Mouse (Mus musculus) thymus, adult 2 months (tissue): ENCODE measurements around the gene Mgmt. TPM values are rescaled to one million over a fixed set of nuclear protein-coding genes. Genes with fewer than 3 reads are reported as not detected.

Source experiments
- DNase-seq: peaks from one replicate; pipeline ENCODE4 v3.0.0; 2021
- H3K27ac ChIP-seq: fragments of 200-500 bp; 2 replicates; pipeline ENCODE4 v1.5.1; 2012; ENCODE audit warnings: low read length, control low read depth; ENCODE audit not compliant: control insufficient read depth, insufficient read depth
- H3K27me3 ChIP-seq: fragments of 200-500 bp; 2 replicates; pipeline ENCODE4 v1.6.1; 2012; ENCODE audit warnings: mild to moderate bottlenecking, low read length, moderate library complexity, mixed read lengths; ENCODE audit not compliant: control insufficient read depth, insufficient read depth
- H3K36me3 ChIP-seq: fragments of 200-500 bp; 2 replicates; pipeline ENCODE4 v1.6.1; 2012; ENCODE audit warnings: mild to moderate bottlenecking, low read length, moderate library complexity; ENCODE audit not compliant: control insufficient read depth, insufficient read depth
- H3K4me1 ChIP-seq: fragments of 200-500 bp; replicated peaks from 2 replicates; pipeline ENCODE4 v1.6.1; 2012; ENCODE audit warnings: low read length; ENCODE audit not compliant: control insufficient read depth, insufficient read depth
- H3K4me3 ChIP-seq: fragments of 200-500 bp; 2 replicates; pipeline ENCODE4 v1.5.1; 2012; ENCODE audit warnings: mild to moderate bottlenecking, low read length, control low read depth, moderate library complexity; ENCODE audit not compliant: control insufficient read depth, insufficient read depth
- CTCF ChIP-seq: fragments of 200-500 bp; IDR thresholded peaks from 2 replicates; pipeline ENCODE4 v1.5.1; 2012; ENCODE audit warnings: mild to moderate bottlenecking, control low read depth, low read length, moderate library complexity, borderline replicate concordance; ENCODE audit not compliant: control insufficient read depth, poor library complexity, insufficient read depth; ENCODE audit errors: extremely low read depth
- POLR2A ChIP-seq: fragments of 200-500 bp; IDR thresholded peaks from 2 replicates; pipeline ENCODE4 v1.6.1; 2012; ENCODE audit warnings: mild to moderate bottlenecking, low read length, control low read depth, moderate library complexity; ENCODE audit not compliant: control insufficient read depth, poor library complexity, insufficient read depth; ENCODE audit errors: extremely low read depth
- WGBS: fragments of 180-500 bp; shearing (Covaris S2); methylation state at CpG from one replicate; pipeline ENCODE4 v1.1.7; 2018; 5-methylcytosine and 5-hydroxymethylcytosine counted together
- polyA plus RNA-seq: library from polyadenylated mRNA; depleted of rRNA; stranded (reverse); fragments of >200 nt; gene quantifications from 2 replicates; pipeline ENCODE4 v1.2.3, GENCODE M21; 2012

Gene Mgmt
- polyA plus RNA-seq, 1 experiment, result 2.9 TPM

DNA sequence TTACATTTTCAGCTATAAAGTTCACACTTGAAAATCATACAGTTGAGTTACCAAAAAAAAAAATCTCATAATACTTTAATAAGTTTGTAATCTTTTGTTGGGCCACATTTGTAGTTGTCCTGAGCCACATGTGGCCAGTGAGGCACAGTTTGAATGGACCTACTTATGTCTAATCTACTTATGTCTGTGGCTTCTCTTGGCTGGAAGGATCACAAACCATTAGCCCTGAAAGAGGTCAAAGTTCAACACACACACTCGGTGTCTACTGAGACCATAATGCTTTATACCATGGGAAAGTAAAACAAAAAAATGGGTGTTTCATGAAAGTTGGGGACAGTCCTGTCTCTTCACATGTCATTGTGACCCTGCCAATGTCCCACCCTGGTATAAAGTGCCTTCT lies 3.1 kb downstream of the Mgmt start:
- no peaks in the 10 kb centered on the region for H3K27me3 ChIP-seq
- no peaks in the 10 kb centered on the region for H3K36me3 ChIP-seq
- H3K4me3 ChIP-seq, result no peak overlapping the region
- TF ChIP-seq CTCF (no peak), POLR2A (no peak)
- peaks cover 13% of the 10 kb centered on the region for H3K4me1 ChIP-seq
- 91% methylated on average over 1 of the region's 1 CpGs for WGBS
- no peak for DNase-seq
- no peak overlapping the region for H3K27ac ChIP-seq

DNA sequence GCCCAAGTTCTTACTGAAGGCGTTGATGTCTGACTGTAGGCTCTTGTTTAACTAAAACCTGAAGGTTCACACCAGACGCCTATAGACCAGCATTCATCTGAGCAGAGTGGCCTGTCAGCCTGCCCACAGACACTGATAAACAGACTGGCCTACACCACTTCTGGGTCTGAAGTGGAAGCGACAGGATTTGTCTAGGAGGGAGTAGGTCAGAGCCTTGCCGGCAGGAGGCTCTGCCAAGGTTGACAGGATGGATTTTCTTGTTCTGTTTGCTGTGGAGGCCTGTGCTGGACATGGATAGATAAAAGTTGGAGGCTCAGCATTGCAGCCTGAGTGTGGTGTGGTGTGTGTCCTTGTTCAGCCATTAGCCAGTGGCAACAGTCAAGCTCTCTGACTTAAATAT lies 3.6 kb downstream of the Mgmt start:
- H3K27ac ChIP-seq, result no peak overlapping the region
- peaks cover 13% of the 10 kb centered on the region for H3K4me1 ChIP-seq
- H3K27me3 ChIP-seq, result no peaks in the 10 kb centered on the region

DNA sequence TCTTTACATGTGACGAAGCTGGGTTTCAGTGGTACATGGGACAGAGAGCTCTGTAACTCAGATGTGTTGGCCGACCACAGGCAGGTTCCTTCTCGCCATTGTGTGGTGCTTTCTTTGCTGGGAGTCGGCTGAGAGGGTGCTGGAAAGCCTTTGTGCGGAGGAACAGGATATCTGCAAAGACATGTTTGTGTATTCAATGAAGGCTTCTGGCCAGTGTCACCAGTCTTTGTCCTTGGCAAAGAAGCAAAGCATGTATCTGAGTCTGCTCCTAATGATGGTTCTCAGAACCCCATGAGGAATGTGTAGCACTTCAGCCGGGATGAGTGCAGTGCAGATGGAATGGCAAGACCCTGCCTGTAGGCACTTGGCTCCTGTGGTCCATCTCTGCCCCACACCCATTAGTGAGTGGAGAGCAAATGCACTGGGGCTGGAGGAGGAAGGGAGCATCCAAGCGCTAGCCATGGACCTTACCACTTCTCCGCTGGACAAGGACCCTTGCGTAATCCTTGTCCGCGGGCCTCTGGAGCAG lies 14.3 kb downstream of the Mgmt start:
- DNase-seq, result no peak
- WGBS, result 95% methylated on average over 11 of the region's 11 CpGs
- Histone ChIP-seq H3K36me3 (no peaks in the 10 kb centered on the region), H3K27ac (no peak overlapping the region), H3K4me3 (no peak overlapping the region), H3K27me3 (no peaks in the 10 kb centered on the region), H3K4me1 (peaks cover 5% of the 10 kb centered on the region; the same call in 1 of the 2 replicates)
- TF ChIP-seq CTCF, result no peak
- TF ChIP-seq POLR2A, result no peak

More for the DNA sequence above, 3.6 kb downstream of the Mgmt start:
- no peak overlapping the region for H3K4me3 ChIP-seq
- DNase-seq, result no peak
- 95% methylated on average over 4 of the region's 4 CpGs for WGBS
- TF ChIP-seq CTCF, result no peak
- no peaks in the 10 kb centered on the region for H3K36me3 ChIP-seq

DNA sequence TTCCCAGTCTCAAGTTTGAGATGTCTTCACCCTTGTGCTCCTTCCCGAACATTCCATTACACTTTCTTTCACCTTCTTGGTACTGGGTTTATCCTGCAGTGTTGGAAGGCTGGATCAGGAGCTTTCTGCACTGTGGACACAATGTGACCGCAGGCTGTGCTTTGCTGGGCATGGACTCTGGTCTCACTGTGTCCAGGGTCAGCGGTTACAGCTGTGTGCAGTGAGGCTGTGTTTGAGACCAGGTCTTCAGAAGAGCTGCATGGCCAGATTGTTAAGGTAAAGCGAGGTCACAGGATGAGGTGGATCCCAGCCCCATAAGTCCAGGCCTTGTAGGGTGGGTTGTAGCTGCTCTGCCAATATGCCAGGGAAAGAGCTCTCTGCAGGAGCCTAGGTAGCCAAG lies 18.5 kb downstream of the Mgmt start:
- Histone ChIP-seq H3K4me3 (no peak overlapping the region), H3K27ac (no peak overlapping the region), H3K36me3 (no peaks in the 10 kb centered on the region), H3K27me3 (no peaks in the 10 kb centered on the region), H3K4me1 (peaks cover 5% of the 10 kb centered on the region; the same call in 1 of the 2 replicates)
- DNase-seq, result no peak
- 99% methylated on average over 4 of the region's 4 CpGs for WGBS
- TF ChIP-seq POLR2A (no peak), CTCF (no peak)

DNA sequence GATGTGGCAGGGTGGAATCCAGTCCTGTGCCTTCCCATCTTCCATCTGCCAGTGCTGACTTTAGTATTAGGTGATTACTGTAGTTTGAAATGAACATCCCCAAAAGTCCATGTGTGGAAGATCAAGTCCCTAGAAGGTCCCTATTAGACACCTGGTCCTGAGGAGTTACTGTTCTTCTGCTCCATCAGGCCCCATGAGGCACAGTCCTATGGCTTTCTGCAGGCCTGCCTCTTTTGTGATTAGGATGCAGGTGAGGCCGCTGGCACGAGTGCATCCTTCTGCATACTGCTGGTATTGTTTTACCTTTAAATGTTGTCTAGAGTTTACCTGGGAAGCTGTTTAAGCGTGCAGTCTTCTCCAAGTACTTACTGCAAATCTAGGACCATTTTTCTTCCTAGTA lies 21.6 kb downstream of the Mgmt start:
- Histone ChIP-seq H3K4me1 (no peaks in the 10 kb centered on the region), H3K36me3 (no peaks in the 10 kb centered on the region), H3K27ac (no peak overlapping the region), H3K4me3 (no peak overlapping the region), H3K27me3 (no peaks in the 10 kb centered on the region)
- DNase-seq, result no peak
- TF ChIP-seq CTCF (no peak), POLR2A (no peak)
- WGBS, result 92% methylated on average over 3 of the region's 3 CpGs

DNA sequence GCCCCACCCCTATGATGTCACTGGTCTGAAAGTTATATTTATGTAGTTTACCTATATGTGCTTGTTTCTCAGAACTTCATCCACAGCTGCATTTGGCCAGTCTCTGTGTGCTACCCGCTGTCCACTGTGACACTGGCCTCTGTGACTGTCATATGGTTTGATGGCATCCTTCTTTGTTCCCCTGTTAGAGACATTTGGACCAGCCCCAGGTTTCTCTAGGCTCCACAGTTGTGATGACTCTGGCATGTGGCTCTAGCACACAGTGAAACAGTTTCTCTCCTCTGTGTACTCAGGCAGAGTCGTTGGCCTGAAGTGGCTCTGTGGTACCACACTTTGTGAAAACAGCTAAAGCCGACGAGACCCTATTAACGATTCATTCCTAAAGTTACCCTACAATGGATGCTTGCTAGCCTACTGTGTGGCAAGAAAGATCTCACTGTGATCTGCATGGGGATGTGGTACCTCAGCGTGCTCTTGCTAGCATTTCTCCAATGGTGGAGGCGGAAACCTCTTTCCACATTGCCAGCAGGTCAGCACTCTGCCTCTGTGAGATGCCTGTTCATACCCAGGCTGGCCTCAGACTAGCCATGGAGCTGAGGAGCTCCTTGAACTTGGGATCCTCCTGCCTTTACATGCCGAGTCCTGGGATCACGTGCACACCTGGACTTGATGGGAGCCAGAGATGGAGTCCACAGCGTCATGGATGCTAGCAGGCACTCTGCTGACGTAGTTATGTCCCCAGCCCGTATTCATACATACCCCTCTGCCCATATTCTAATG lies 26.8 kb downstream of the Mgmt start:
- H3K4me1 ChIP-seq, result no peaks in the 10 kb centered on the region
- no peak overlapping the region for H3K4me3 ChIP-seq
- TF ChIP-seq CTCF, result no peak
- TF ChIP-seq POLR2A, result no peak
- no peaks in the 10 kb centered on the region for H3K36me3 ChIP-seq
- DNase-seq, result no peak
- no peak overlapping the region for H3K27ac ChIP-seq
- H3K27me3 ChIP-seq, result no peaks in the 10 kb centered on the region
- 96% methylated on average over 12 of the region's 12 CpGs for WGBS

DNA sequence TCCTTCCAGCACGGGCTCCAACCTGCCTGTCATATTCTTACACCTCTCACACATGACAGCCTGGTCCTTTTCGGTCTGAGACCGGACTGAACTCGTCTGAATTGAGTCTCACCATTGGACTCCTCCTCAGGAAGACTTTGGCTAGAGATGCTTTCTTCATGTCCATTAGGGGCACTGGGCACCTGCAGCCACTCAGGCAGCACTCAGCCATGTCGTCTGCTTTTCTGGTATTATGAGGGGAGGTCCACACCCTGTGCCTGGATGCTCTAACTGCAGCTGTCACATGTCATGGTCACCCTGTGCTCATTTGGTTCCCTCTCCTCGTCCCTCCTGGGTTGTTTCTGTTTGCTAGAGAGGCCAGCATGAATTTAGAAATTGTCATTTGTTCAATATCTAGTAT lies 27.8 kb downstream of the Mgmt start:
- H3K36me3 ChIP-seq, result no peaks in the 10 kb centered on the region
- DNase-seq, result no peak
- H3K27ac ChIP-seq, result no peak overlapping the region
- TF ChIP-seq CTCF (no peak), POLR2A (no peak)
- no peak overlapping the region for H3K4me3 ChIP-seq
- H3K27me3 ChIP-seq, result no peaks in the 10 kb centered on the region
- no peaks in the 10 kb centered on the region for H3K4me1 ChIP-seq
- WGBS, result 93% methylated on average over 6 of the region's 6 CpGs
